Mouse (Mus musculus) CH12.LX (cell line): Measurements from ENCODE around the gene Rtl1. TPM values are rescaled to one million over a fixed set of nuclear protein-coding genes. Genes with fewer than 3 reads are reported as not detected.

Experiments
- DNase-seq: peaks from one replicate; pipeline ENCODE4 v3.0.0-alpha.2; 2013; ENCODE audit errors: extremely low read depth
- H3K27ac ChIP-seq: 2 replicates; pipeline ENCODE4 v1.5.1; 2012; ENCODE audit warnings: low read depth, mild to moderate bottlenecking, control low read depth, moderate library complexity; ENCODE audit not compliant: insufficient read depth
- H3K27me3 ChIP-seq: replicated peaks from 2 replicates; pipeline ENCODE3; 2012; ENCODE audit warnings: inconsistent platforms
- H3K36me3 ChIP-seq, 2 experiments: replicated peaks in 1 of 2; 2 replicates each; pipeline versions ENCODE3 to v1.6.1; 2012; ENCODE audit warnings: inconsistent platforms in 1 of 2, low read length in 1 of 2, mild to moderate bottlenecking in 1 of 2, mixed read lengths in 1 of 2, moderate library complexity in 1 of 2; ENCODE audit not compliant: control insufficient read depth in 1 of 2, insufficient read depth in 1 of 2
- H3K4me1 ChIP-seq, 2 experiments: 2 replicates each; pipeline ENCODE4 v1.6.1; 2012; ENCODE audit warnings: inconsistent platforms in 1 of 2, moderate library complexity in 1 of 2; ENCODE audit not compliant: insufficient read depth in 2 of 2, control insufficient read depth in 1 of 2
- H3K4me2 ChIP-seq: 2 replicates; pipeline ENCODE4 v1.6.1; 2012; ENCODE audit warnings: low read depth, mild to moderate bottlenecking, control low read depth; ENCODE audit not compliant: poor library complexity, insufficient read depth, severe bottlenecking
- H3K4me3 ChIP-seq, 3 experiments: fragments of 150-350 bp in 1 of 3; sonication (generic) in 1 of 3; replicated peaks in 1 of 3; 2 replicates each; pipeline versions ENCODE3 to v1.5.1; 2011 to 2012; ENCODE audit warnings: low read depth in 2 of 3, low read length in 2 of 3, mild to moderate bottlenecking in 2 of 3, moderate library complexity in 2 of 3, control low read depth in 1 of 3, improper control_type of control experiment in 1 of 3, inconsistent platforms in 1 of 3, mixed read lengths in 1 of 3; ENCODE audit not compliant: poor library complexity in 1 of 3
- H3K79me2 ChIP-seq: replicated peaks from 2 replicates; pipeline ENCODE4 v1.6.1; 2012; ENCODE audit warnings: mild to moderate bottlenecking, moderate library complexity; ENCODE audit not compliant: control insufficient read depth, poor library complexity, insufficient read depth, severe bottlenecking; ENCODE audit errors: extremely low read depth
- H3K9ac ChIP-seq: 2 replicates; pipeline ENCODE4 v1.6.1; 2012; ENCODE audit warnings: low read depth, mild to moderate bottlenecking, control low read depth, moderate library complexity; ENCODE audit not compliant: insufficient read depth
- H3K9me3 ChIP-seq: replicated peaks from 2 replicates; pipeline ENCODE3; 2012; ENCODE audit warnings: low read length, inconsistent platforms, mixed read lengths
- BHLHE40 ChIP-seq: IDR thresholded peaks from 2 replicates; pipeline ENCODE4 v1.6.1; 2011; ENCODE audit warnings: mild to moderate bottlenecking, low read depth, low read length, improper control_type of control experiment
- ELF1 ChIP-seq: IDR thresholded peaks from 2 replicates; pipeline ENCODE4 v1.6.1; 2014; ENCODE audit warnings: low read depth, mild to moderate bottlenecking, inconsistent platforms, low read length, improper control_type of control experiment
- EP300 ChIP-seq: IDR thresholded peaks from 2 replicates; pipeline ENCODE4 v1.6.1; 2011; ENCODE audit warnings: low read length, improper control_type of control experiment
- ETS1 ChIP-seq: conservative IDR thresholded peaks from 2 replicates; pipeline ENCODE4 v1.6.1; 2012; ENCODE audit warnings: low read depth, mild to moderate bottlenecking, inconsistent platforms, low read length, improper control_type of control experiment, moderate library complexity
- GABPA ChIP-seq: IDR thresholded peaks from 2 replicates; pipeline ENCODE4 v1.6.1; 2012; ENCODE audit warnings: low read depth, low read length, improper control_type of control experiment, inconsistent platforms; ENCODE audit not compliant: insufficient replicate concordance
- HCFC1 ChIP-seq: IDR thresholded peaks from 2 replicates; pipeline ENCODE4 v1.6.1; 2012; ENCODE audit warnings: low read depth, mild to moderate bottlenecking, inconsistent platforms, low read length, improper control_type of control experiment
- IRF4 ChIP-seq: IDR thresholded peaks from 2 replicates; pipeline ENCODE4 v1.6.1; 2014; ENCODE audit warnings: low read depth, mild to moderate bottlenecking, inconsistent platforms, low read length, improper control_type of control experiment
- KAT2A ChIP-seq: IDR thresholded peaks from 2 replicates; pipeline ENCODE4 v1.6.1; 2012; ENCODE audit warnings: low read length, improper control_type of control experiment, inconsistent platforms; ENCODE audit not compliant: insufficient replicate concordance
- MAZ ChIP-seq: IDR thresholded peaks from 2 replicates; pipeline ENCODE4 v1.6.1; 2012; ENCODE audit warnings: low read depth, mild to moderate bottlenecking, inconsistent platforms, low read length, improper control_type of control experiment, moderate library complexity
- MEF2A ChIP-seq: IDR thresholded peaks from 2 replicates; pipeline ENCODE4 v1.6.1; 2014; ENCODE audit warnings: low read depth, mild to moderate bottlenecking, inconsistent platforms, low read length, improper control_type of control experiment, borderline replicate concordance
- POLR2A ChIP-seq: IDR thresholded peaks from 2 replicates; pipeline ENCODE4 v1.6.1; 2011; ENCODE audit warnings: low read depth, mild to moderate bottlenecking, improper control_type of control experiment, low read length
- POLR2AphosphoS2 ChIP-seq: IDR thresholded peaks from 2 replicates; pipeline ENCODE4 v1.6.1; 2011; ENCODE audit warnings: low read depth, low read length, improper control_type of control experiment
- TBP ChIP-seq: conservative IDR thresholded peaks from 2 replicates; pipeline ENCODE4 v1.6.1; 2011; ENCODE audit warnings: low read depth, low read length, improper control_type of control experiment
- TCF12 ChIP-seq: IDR thresholded peaks from 2 replicates; pipeline ENCODE4 v1.6.1; 2014; ENCODE audit warnings: low read depth, mild to moderate bottlenecking, inconsistent platforms, low read length, improper control_type of control experiment
- UBTF ChIP-seq: IDR thresholded peaks from 2 replicates; pipeline ENCODE4 v1.6.1; 2012; ENCODE audit warnings: low read depth, mild to moderate bottlenecking, inconsistent platforms, low read length, improper control_type of control experiment, moderate library complexity
- USF1 ChIP-seq: IDR thresholded peaks from 2 replicates; pipeline ENCODE4 v1.6.1; 2014; ENCODE audit warnings: low read depth, mild to moderate bottlenecking, inconsistent platforms, low read length, improper control_type of control experiment
- ZC3H11A ChIP-seq: IDR thresholded peaks from 2 replicates; pipeline ENCODE4 v1.6.1; 2012; ENCODE audit warnings: low read depth, mild to moderate bottlenecking, inconsistent platforms, low read length, improper control_type of control experiment
- ZNF384 ChIP-seq: IDR thresholded peaks from 2 replicates; pipeline ENCODE4 v1.6.1; 2012; ENCODE audit warnings: low read depth, low read length, improper control_type of control experiment, inconsistent platforms
- dilution Hi-C: fragments of 300-500 bp; cut with MboI; formaldehyde crosslinking; loops from 2 replicates; pipeline ENCODE4 v1.14.3; 2020; ENCODE audit warnings: low sequenced_read_pairs; ENCODE audit not compliant: extremely low pct_unique_long_range_greater_than_20kb, extremely low pct_ligation_motif_present
- in situ Hi-C: fragments of 300-500 bp; cut with MboI; formaldehyde crosslinking; loops from 3 replicates; pipeline ENCODE4 v1.14.3; 2019; ENCODE audit warnings: low sequenced_read_pairs, low pct_ligation_motif_present, low pct_unique_long_range_greater_than_20kb, mixed read lengths
- polyA plus RNA-seq: library from polyadenylated mRNA; unstranded; fragments of >175 nt; gene quantifications from 2 replicates; pipeline ENCODE4 v1.2.1, GENCODE M21; 2012; ENCODE audit warnings: low read depth; ENCODE audit not compliant: insufficient read length
- total RNA-seq, 2 experiments: library from RNA; depleted of rRNA; stranded (reverse); fragments of 300-350 nt in 1 of 2; fragments of >200 nt in 1 of 2; gene quantifications; 2 replicates each; pipeline ENCODE4 v1.2.3; 2012 to 2014

Rtl1 gene
- total and polyA plus RNA-seq, 3 experiments = not detected

- dilution Hi-C loops = no loop called here
- DNase-seq = no peak
- in situ Hi-C loops = no loop called here
- Histone ChIP-seq H3K79me2 (no peaks in the 10 kb centered on the region), H3K4me3 (no peak overlapping the region), H3K4me1 (no peaks in the 10 kb centered on the region), H3K9ac (no peak overlapping the region), H3K4me2 (no peak overlapping the region), H3K27me3 (no peaks in the 10 kb centered on the region), H3K36me3 (no peaks in the 10 kb centered on the region), H3K27ac (no peak overlapping the region), H3K9me3 (peaks cover 75% of the 10 kb centered on the region)
- TF ChIP-seq IRF4 (no peak), USF1 (no peak), POLR2A (no peak), ETS1 (no peak), ELF1 (no peak), KAT2A (no peak), UBTF (no peak), ZC3H11A (no peak)
These were observed 58.1 kb downstream of the Rtl1 start for GRCm38 (mm10) chr12:109542011-109542410.

GRCm38 (mm10) chr12:109541540-109541899, 58.6 kb downstream of the Rtl1 start:
- TF ChIP-seq MEF2A = no peak
- no peak for TF ChIP-seq ZNF384
- no peak for TF ChIP-seq MAZ
- TF ChIP-seq HCFC1 = no peak
- TF ChIP-seq POLR2AphosphoS2 = no peak
- no peak for TF ChIP-seq GABPA
- TF ChIP-seq BHLHE40 = no peak
- no peak for TF ChIP-seq USF1
- no peak for TF ChIP-seq EP300
- no peak for TF ChIP-seq TBP
- no peak for TF ChIP-seq TCF12
- H3K27ac ChIP-seq = no peak overlapping the region
- H3K36me3 ChIP-seq = no peaks in the 10 kb centered on the region
- H3K9me3 ChIP-seq = peaks cover 76% of the 10 kb centered on the region
- in situ Hi-C loops = no loop called here
- no peak overlapping the region for H3K9ac ChIP-seq
- dilution Hi-C loops = no loop called here
- no peaks in the 10 kb centered on the region for H3K79me2 ChIP-seq
- H3K4me1 ChIP-seq = no peaks in the 10 kb centered on the region
- no peak overlapping the region for H3K4me2 ChIP-seq
- DNase-seq = no peak
- H3K4me3 ChIP-seq = no peak overlapping the region
- H3K27me3 ChIP-seq = no peaks in the 10 kb centered on the region
